Mouse (Mus musculus) midbrain, postnatal 0 days (tissue): Measurements from ENCODE around the gene Mtmr3. TPM values are rescaled to one million over a fixed set of nuclear protein-coding genes. Genes with fewer than 3 reads are reported as not detected.

ENCODE experiments used
- ATAC-seq: fragments of 200-750 bp; cut with Nextera tagmentation; 2 replicates; pipeline ENCODE4 v1.8.0; 2017; ENCODE audit warnings: moderate number of reproducible peaks, mild to moderate bottlenecking, moderate TSS enrichment, moderate library complexity; ENCODE audit not compliant: low FRiP score
- DNase-seq: peaks from one replicate; pipeline ENCODE4 v3.0.0-alpha.2; 2015; ENCODE audit warnings: low spot score
- H3K27ac ChIP-seq: fragments of 300-500 bp; sonication (generic); 2 replicates; pipeline ENCODE4 v1.5.1; 2014; ENCODE audit warnings: low read depth, mild to moderate bottlenecking, low read length, mixed read lengths
- H3K27me3 ChIP-seq: fragments of 300-500 bp; sonication (generic); 2 replicates; pipeline ENCODE4 v1.6.1; 2014; ENCODE audit warnings: low read length, control low read depth, mixed read lengths; ENCODE audit not compliant: insufficient read depth
- H3K36me3 ChIP-seq: fragments of 300-500 bp; sonication (generic); 2 replicates; pipeline ENCODE4 v1.6.1; 2014; ENCODE audit warnings: low read length, control low read depth, mixed read lengths; ENCODE audit not compliant: insufficient read depth
- H3K4me1 ChIP-seq: fragments of 300-500 bp; sonication (generic); 2 replicates; pipeline ENCODE4 v1.6.1; 2014; ENCODE audit warnings: mild to moderate bottlenecking, control low read depth, antibody characterized with exemption, low read length, mixed read lengths; ENCODE audit not compliant: insufficient read depth
- H3K4me2 ChIP-seq: fragments of 300-500 bp; sonication (generic); 2 replicates; pipeline ENCODE4 v1.6.1; 2014; ENCODE audit warnings: low read depth, mild to moderate bottlenecking, low read length, mixed read lengths; ENCODE audit not compliant: poor library complexity, severe bottlenecking
- H3K4me3 ChIP-seq: fragments of 300-500 bp; sonication (generic); 2 replicates; pipeline ENCODE4 v1.5.1; 2014; ENCODE audit warnings: low read depth, mild to moderate bottlenecking, low read length, moderate library complexity
- H3K9ac ChIP-seq: fragments of 300-500 bp; sonication (generic); replicated peaks from 2 replicates; pipeline ENCODE4 v1.6.1; 2014; ENCODE audit warnings: mild to moderate bottlenecking, low read length, moderate library complexity, mixed read lengths; ENCODE audit not compliant: poor library complexity, severe bottlenecking
- H3K9me3 ChIP-seq: fragments of 300-500 bp; sonication (generic); 2 replicates; pipeline ENCODE4 v1.6.1; 2016; ENCODE audit warnings: low read length, control low read depth
- CTCF ChIP-seq: IDR thresholded peaks from 2 replicates; pipeline ENCODE4 v1.5.1; 2016; ENCODE audit warnings: antibody characterized with exemption, mild to moderate bottlenecking
- WGBS: fragments of 180-500 bp; shearing (Covaris S2); extraction: QIAGEN DNeasy Blood & Tissue Kit; methylation state at CpG from one replicate; pipeline ENCODE4 v1.1.7; 2014; 5-methylcytosine and 5-hydroxymethylcytosine counted together
- polyA plus RNA-seq: library from polyadenylated mRNA; unstranded; fragments of >200 nt; fragmentation: Nextera tagmentation; extraction: Ambion mirVana; gene quantifications from 2 replicates; pipeline ENCODE4 v1.2.1, GENCODE M21; 2015
- total RNA-seq: library from RNA; depleted of rRNA; stranded (reverse); fragments of >200 nt; gene quantifications from 2 replicates; pipeline ENCODE4 v1.2.3, GENCODE M21; 2014

Mtmr3 gene
- total and polyA plus RNA-seq, 2 experiments from 2014 or later = 28.5 to 93.5 TPM

GRCm38 (mm10) chr11:4472464-4473179, 122.0 kb downstream of the Mtmr3 start:
- H3K4me3 ChIP-seq = no peak overlapping the region

GRCm38 (mm10) chr11:4471734-4472133, 122.9 kb downstream of the Mtmr3 start:
- DNase-seq (no peak), ATAC-seq (no peak)
- Histone ChIP-seq H3K36me3 (no peaks in the 10 kb centered on the region), H3K27ac (no peak overlapping the region), H3K4me3 (no peak overlapping the region), H3K4me2 (no peak overlapping the region), H3K9me3 (no peaks in the 10 kb centered on the region), H3K27me3 (no peaks in the 10 kb centered on the region), H3K9ac (no peak overlapping the region), H3K4me1 (no peaks in the 10 kb centered on the region)
- WGBS = 70% methylated on average over 5 of the region's 5 CpGs
- no peak for TF ChIP-seq CTCF

More at GRCm38 (mm10) chr11:4472464-4473179, 122.0 kb downstream of the Mtmr3 start:
- no peak overlapping the region for H3K9ac ChIP-seq
- ATAC-seq = no peak
- H3K9me3 ChIP-seq = no peaks in the 10 kb centered on the region
- WGBS = 67% methylated on average over 7 of the region's 7 CpGs
- no peak overlapping the region for H3K4me2 ChIP-seq
- H3K27ac ChIP-seq = no peak overlapping the region
- DNase-seq = peak; percentile 43
- no peaks in the 10 kb centered on the region for H3K36me3 ChIP-seq
- TF ChIP-seq CTCF = no peak
- H3K27me3 ChIP-seq = no peaks in the 10 kb centered on the region
- no peaks in the 10 kb centered on the region for H3K4me1 ChIP-seq

- Histone ChIP-seq H3K9ac (no peak overlapping the region), H3K4me2 (no peak overlapping the region), H3K27me3 (no peaks in the 10 kb centered on the region), H3K4me1 (no peaks in the 10 kb centered on the region), H3K27ac (no peak overlapping the region), H3K4me3 (no peak overlapping the region), H3K36me3 (no peaks in the 10 kb centered on the region), H3K9me3 (no peaks in the 10 kb centered on the region)
- ATAC-seq (no peak), DNase-seq (no peak)
- TF ChIP-seq CTCF = no peak
Observed at GRCm38 (mm10) chr11:4471251-4471650, 123.4 kb downstream of the Mtmr3 start.

- no peak overlapping the region for H3K9ac ChIP-seq
- no peaks in the 10 kb centered on the region for H3K4me1 ChIP-seq
- no peaks in the 10 kb centered on the region for H3K36me3 ChIP-seq
- no peaks in the 10 kb centered on the region for H3K9me3 ChIP-seq
- ATAC-seq = no peak
- TF ChIP-seq CTCF = peak; percentile 26; the same call in 1 of the 2 replicates
- WGBS = 61% methylated on average over 5 of the region's 5 CpGs
- H3K4me2 ChIP-seq = no peak overlapping the region
- no peak overlapping the region for H3K4me3 ChIP-seq
- no peak overlapping the region for H3K27ac ChIP-seq
- DNase-seq = no peak
- H3K27me3 ChIP-seq = no peaks in the 10 kb centered on the region
Observed at GRCm38 (mm10) chr11:4469091-4469490, 125.6 kb downstream of the Mtmr3 start.

GRCm38 (mm10) chr11:4467436-4467835, 127.2 kb downstream of the Mtmr3 start:
- H3K36me3 ChIP-seq = no peaks in the 10 kb centered on the region
- ATAC-seq (no peak), DNase-seq (no peak)
- H3K27me3 ChIP-seq = no peaks in the 10 kb centered on the region
- TF ChIP-seq CTCF = no peak
- H3K4me3 ChIP-seq = no peak overlapping the region
- no peaks in the 10 kb centered on the region for H3K4me1 ChIP-seq
- H3K9me3 ChIP-seq = no peaks in the 10 kb centered on the region
- no peak overlapping the region for H3K9ac ChIP-seq
- H3K4me2 ChIP-seq = no peak overlapping the region
- no peak overlapping the region for H3K27ac ChIP-seq
- WGBS = 100% methylated on average over 1 of the region's 1 CpGs

GRCm38 (mm10) chr11:4466191-4466590, 128.5 kb downstream of the Mtmr3 start:
- no peak overlapping the region for H3K9ac ChIP-seq
- H3K4me2 ChIP-seq = no peak overlapping the region
- ATAC-seq (no peak), DNase-seq (no peak)
- no peak for TF ChIP-seq CTCF
- H3K4me1 ChIP-seq = no peaks in the 10 kb centered on the region
- H3K36me3 ChIP-seq = no peaks in the 10 kb centered on the region
- H3K4me3 ChIP-seq = no peak overlapping the region
- H3K9me3 ChIP-seq = no peaks in the 10 kb centered on the region
- H3K27me3 ChIP-seq = no peaks in the 10 kb centered on the region
- 68% methylated on average over 4 of the region's 4 CpGs for WGBS
- no peak overlapping the region for H3K27ac ChIP-seq
